Comparison of ENCODE assay signal across 8 mouse cellular contexts in genomic region chr3:94786367-94786835, GRCm38 (mm10). TPM values are rescaled to one million over a fixed set of nuclear protein-coding genes. Genes with fewer than 3 reads are reported as not detected.
A peak's percentile ranks its signal among the peaks of the same experiment; 100 is the strongest.
DNase-seq lines count a peak whose midpoint lies in the region; ATAC-seq lines count a peak whose summit lies in the region.

Cgn (minus strand) TSS chr3:94786492.

- peak; percentile 88 for DNase-seq in CD4-positive helper T cell, adult 2 months (ENCODE audit: low read depth, low spot score)
- peak; percentile 95 for DNase-seq in brain, embryonic 18.5 days (ENCODE audit: low read depth, low spot score)
- peak; percentile 96 for DNase-seq in kidney, postnatal 10 days
- peak; percentile 92 for DNase-seq in liver, embryonic 11.5 days (ENCODE audit: low spot score)
- peak; percentile 87 for DNase-seq in naive thymus-derived CD4-positive, alpha-beta T cell, adult 2 months (ENCODE audit: low read depth)
- peak; percentile 85 for DNase-seq in splenic B cell, adult 2 months (ENCODE audit: low read depth, low spot score)

- ATAC-seq in erythroid progenitor cell, adult 5-6 weeks (replicated peaks; ENCODE audit: low FRiP score, poor library complexity, severe bottlenecking), result peak; percentile 67
- ATAC-seq in heart, embryonic 14.5 days (ENCODE audit: insufficient number of reproducible peaks, insufficient read depth, low FRiP score, low read depth), result peak; percentile 92
- ATAC-seq in liver, embryonic 11.5 days (replicated peaks; ENCODE audit: low FRiP score), result peak; percentile 88

- H3K4me2 ChIP-seq in heart, embryonic 14.5 days (ENCODE audit: low read length), result peak within 1 kb of the TSS; percentile 98
- H3K4me2 ChIP-seq in liver, embryonic 11.5 days, result peak within 1 kb of the TSS; percentile 84

- peak within 1 kb of the TSS; percentile 58 to 74 for H3K4me3 ChIP-seq in heart, embryonic 14.5 days (ENCODE audit: control insufficient read depth in 1 of 2, insufficient read depth in 1 of 2, low read depth in 1 of 2, low read length in 2 of 2)
- peak within 1 kb of the TSS; percentile 52 for H3K4me3 ChIP-seq in liver, embryonic 11.5 days (ENCODE audit: low read depth, low read length)

- no peaks in the 10 kb centered on the region for H3K36me3 ChIP-seq in heart, embryonic 14.5 days (ENCODE audit: control insufficient read depth, insufficient read depth, low read length)
- H3K36me3 ChIP-seq in liver, embryonic 11.5 days (ENCODE audit: control insufficient read depth, insufficient read depth, low read length), result no peaks in the 10 kb centered on the region
- H3K36me3 ChIP-seq in splenic B cell, adult 2 months (ENCODE audit: control insufficient read depth, insufficient read depth, low read length, poor library complexity, severe bottlenecking), result no peaks in the 10 kb centered on the region

- peaks cover 3 to 9% of the 10 kb centered on the region in 2 experiments; a peak in 1 of 4 replicates for H3K4me1 ChIP-seq in heart, embryonic 14.5 days (ENCODE audit: control insufficient read depth in 2 of 2, insufficient read depth in 2 of 2, low read length in 2 of 2)
- H3K4me1 ChIP-seq in liver, embryonic 11.5 days (replicated peaks; ENCODE audit: control insufficient read depth, insufficient read depth, low read length), result 0 out of 2 replicates have a peak, but pooled peaks cover 5% of the 10 kb centered on the region

- under 1% methylated on average over 35 of the region's 35 CpGs for WGBS in heart, embryonic 14.5 days
- WGBS in liver, embryonic 11.5 days, result under 1% methylated on average over 34 of the region's 35 CpGs

- H3K9ac ChIP-seq in heart, embryonic 14.5 days (ENCODE audit: low read length), result peak within 1 kb of the TSS; percentile 70
- H3K9ac ChIP-seq in liver, embryonic 11.5 days (ENCODE audit: low read depth, low read length), result peak within 1 kb of the TSS; percentile 39

- H3K9me3 ChIP-seq in heart, embryonic 14.5 days (ENCODE audit: control insufficient read depth, low read length), result no peaks in the 10 kb centered on the region
- no peaks in the 10 kb centered on the region for H3K9me3 ChIP-seq in liver, embryonic 11.5 days (ENCODE audit: control insufficient read depth, low read length)

- no peak within 1 kb of the TSS for H3K27ac ChIP-seq in heart, embryonic 14.5 days (replicated peaks in 1 of 2; ENCODE audit: control insufficient read depth in 1 of 2, insufficient read depth in 1 of 2, low read depth in 2 of 2, low read length in 2 of 2)
- no peak within 1 kb of the TSS for H3K27ac ChIP-seq in liver, embryonic 11.5 days (ENCODE audit: low read depth, low read length)

- 0 out of 2 replicates have a peak, but pooled peaks cover 9% of the 10 kb centered on the region for H3K27me3 ChIP-seq in heart, embryonic 14.5 days (ENCODE audit: control insufficient read depth, insufficient read depth, low read length)
- peaks cover 20% of the 10 kb centered on the region for H3K27me3 ChIP-seq in liver, embryonic 11.5 days (replicated peaks; ENCODE audit: control insufficient read depth, insufficient read depth, low read length)
- H3K27me3 ChIP-seq in splenic B cell, adult 2 months (ENCODE audit: control insufficient read depth, insufficient read depth, low read length, poor library complexity, severe bottlenecking), result no peaks in the 10 kb centered on the region

RNA-seq across cellular contexts. Expression of gene Cgn, which starts in this region (rescaled TPM):
- total RNA-seq in erythroid progenitor cell, adult 5-6 weeks (2015; ENCODE audit: low replicate concordance), result not detected in 2 replicates
- total RNA-seq in erythroid progenitor cell, adult 5-6 weeks (2017; ENCODE audit: low replicate concordance), result not detected in 2 replicates
- polyA plus RNA-seq in heart, embryonic 14.5 days (2014; fragmentation: Nextera tagmentation; extraction: Ambion mirVana), result 0.78 and 1.1 TPM in 2 replicates
- 10.6 and 11.5 TPM in 2 replicates for polyA plus RNA-seq in liver, embryonic 11.5 days (2014; fragmentation: Nextera tagmentation; extraction: Ambion mirVana)

Comparison
In these comparisons a context has a peak if more than half of its experiments do, and no peak if none do; other contexts are left out.
1. Peak in ATAC-seq in erythroid progenitor cell, adult 5-6 weeks; RNA of the gene not detected or under 1 TPM.